Mouse (Mus musculus) adipocyte (in vitro differentiated cells): ENCODE results near the gene Pdpk1.
"Not testable (repeated sequence)": the region's sequence is repeated elsewhere in the genome, so short reads cannot be mapped to it uniquely, and the experiment has no call there.

Source experiments
- DNase-seq: peaks from one replicate; pipeline ENCODE4 v3.0.0-alpha.2; 2016; ENCODE audit warnings: low spot score

Gene Pdpk1

GRCm38 (mm10) chr17:24113031-24113430, 37.7 kb downstream of the Pdpk1 start:
- no peak for DNase-seq

- DNase-seq, result peak; percentile 57
Measured at GRCm38 (mm10) chr17:24111256-24111655, 39.5 kb downstream of the Pdpk1 start.

- no peak for DNase-seq
Measured at GRCm38 (mm10) chr17:24108896-24109295, 41.8 kb downstream of the Pdpk1 start.

GRCm38 (mm10) chr17:24105111-24105510, 45.6 kb downstream of the Pdpk1 start:
- DNase-seq, result no peak

- no peak for DNase-seq
Measured at GRCm38 (mm10) chr17:24098354-24098753, 52.4 kb downstream of the Pdpk1 start.

GRCm38 (mm10) chr17:24090575-24090974, 60.1 kb downstream of the Pdpk1 start:
- no peak for DNase-seq

- not testable (repeated sequence) for DNase-seq
Measured at GRCm38 (mm10) chr17:24086399-24086798, 64.3 kb downstream of the Pdpk1 start.

- DNase-seq, result no peak
Measured at GRCm38 (mm10) chr17:24084593-24084992, 66.1 kb downstream of the Pdpk1 start.

GRCm38 (mm10) chr17:24077101-24077500, 73.6 kb downstream of the Pdpk1 start:
- DNase-seq, result no peak

GRCm38 (mm10) chr17:24072919-24073696, 77.6 kb downstream of the Pdpk1 start, which contains the start of gene Kctd5:
Gene Kctd5 (minus strand): TSS chr17:24073485.
- peak; percentile 98 for DNase-seq

- DNase-seq, result no peak
Measured at GRCm38 (mm10) chr17:24069531-24069930, 81.2 kb downstream of the Pdpk1 start.

- DNase-seq, result peak; percentile 62
Measured at GRCm38 (mm10) chr17:24068271-24068670, 82.5 kb downstream of the Pdpk1 start.

- DNase-seq, result no peak
Measured at GRCm38 (mm10) chr17:24062459-24063155, 88.1 kb downstream of the Pdpk1 start.

GRCm38 (mm10) chr17:24057730-24058245, 92.9 kb downstream of the Pdpk1 start:
- no peak for DNase-seq

- DNase-seq, result peak; percentile 45
Measured at GRCm38 (mm10) chr17:24056636-24057625, 93.8 kb downstream of the Pdpk1 start.

- no peak for DNase-seq
Measured at GRCm38 (mm10) chr17:24049008-24049407, 101.7 kb downstream of the Pdpk1 start.

GRCm38 (mm10) chr17:24048053-24048452, 102.7 kb downstream of the Pdpk1 start:
- DNase-seq, result no peak

- no peak for DNase-seq
Measured at GRCm38 (mm10) chr17:24046026-24046425, 104.7 kb downstream of the Pdpk1 start.

- DNase-seq, result no peak
Measured at GRCm38 (mm10) chr17:24045608-24046007, 105.1 kb downstream of the Pdpk1 start.

GRCm38 (mm10) chr17:24044482-24044881, 106.2 kb downstream of the Pdpk1 start:
- no peak for DNase-seq

GRCm38 (mm10) chr17:24037844-24038243, 112.9 kb downstream of the Pdpk1 start, which contains the start of gene Prss27:
Gene Prss27 (plus strand): TSS chr17:24038144.
- DNase-seq, result no peak

- DNase-seq, result no peak
Measured at GRCm38 (mm10) chr17:24037360-24037759, 113.4 kb downstream of the Pdpk1 start.
